Mouse (Mus musculus): ENCODE data around the gene Crtc3. TPM values are rescaled to one million over a fixed set of nuclear protein-coding genes. Genes with fewer than 3 reads are reported as not detected.
A peak's percentile ranks its signal among the peaks of the same experiment; 100 is the strongest.

Gene Crtc3
- total RNA-seq, 2 experiments from 2014 or later = 6.8 to 21.7 TPM

GRCm38 (mm10) chr7:80567982-80568381, 120.7 kb downstream of the Crtc3 start:
- ATAC-seq (replicated peaks; ENCODE audit: poor library complexity, severe bottlenecking) = no peak

- ATAC-seq (replicated peaks; ENCODE audit: poor library complexity, severe bottlenecking) = peak; percentile 73
Observed at GRCm38 (mm10) chr7:80561931-80562330, 126.7 kb downstream of the Crtc3 start.

GRCm38 (mm10) chr7:80561271-80561670, 127.4 kb downstream of the Crtc3 start:
- ATAC-seq (replicated peaks; ENCODE audit: poor library complexity, severe bottlenecking) = no peak

GRCm38 (mm10) chr7:80558572-80558971, 130.1 kb downstream of the Crtc3 start:
- ATAC-seq (replicated peaks; ENCODE audit: poor library complexity, severe bottlenecking) = no peak

- peak; percentile 35; the same call in 1 of the 2 replicates for ATAC-seq (replicated peaks; ENCODE audit: poor library complexity, severe bottlenecking)
Observed at GRCm38 (mm10) chr7:80558101-80558500, 130.6 kb downstream of the Crtc3 start.

GRCm38 (mm10) chr7:80557161-80557560, 131.5 kb downstream of the Crtc3 start:
- ATAC-seq (replicated peaks; ENCODE audit: poor library complexity, severe bottlenecking) = no peak

GRCm38 (mm10) chr7:80556166-80556565, 132.5 kb downstream of the Crtc3 start:
- ATAC-seq (replicated peaks; ENCODE audit: poor library complexity, severe bottlenecking) = no peak

GRCm38 (mm10) chr7:80555146-80555545, 133.5 kb downstream of the Crtc3 start:
- ATAC-seq (replicated peaks; ENCODE audit: poor library complexity, severe bottlenecking) = no peak

GRCm38 (mm10) chr7:80554180-80555021, 134.3 kb downstream of the Crtc3 start:
- ATAC-seq (replicated peaks; ENCODE audit: poor library complexity, severe bottlenecking) = peak; percentile 75

- no peak for ATAC-seq (replicated peaks; ENCODE audit: poor library complexity, severe bottlenecking)
Observed at GRCm38 (mm10) chr7:80548513-80549260, 140.0 kb downstream of the Crtc3 start.

GRCm38 (mm10) chr7:80542139-80542831, 146.4 kb downstream of the Crtc3 start:
- peak; percentile 71; the same call in 1 of the 2 replicates for ATAC-seq (replicated peaks; ENCODE audit: poor library complexity, severe bottlenecking)

- ATAC-seq (replicated peaks; ENCODE audit: poor library complexity, severe bottlenecking) = no peak
Observed at GRCm38 (mm10) chr7:80539581-80539980, 149.1 kb downstream of the Crtc3 start.

Other genes with a start within 250 kb of the Crtc3 start
- 49.2 and 57.4 TPM in 2 replicates for gene Blm, start 153.8 kb downstream of the Crtc3 start, total RNA-seq (2014; fragmentation: Nextera tagmentation)
- gene Blm, start 153.8 kb downstream of the Crtc3 start, total RNA-seq (2017) = 37.3 and 39.0 TPM in 2 replicates
- 89.6 and 92.9 TPM in 2 replicates for gene Iqgap1, start 137.1 kb upstream of the Crtc3 start, total RNA-seq (2014; fragmentation: Nextera tagmentation)
- 85.5 and 95.4 TPM in 2 replicates for gene Iqgap1, start 137.1 kb upstream of the Crtc3 start, total RNA-seq (2017)
- gene Zscan2, start 172.0 kb upstream of the Crtc3 start, total RNA-seq (2014; fragmentation: Nextera tagmentation) = 5.5 and 6.4 TPM in 2 replicates
- 5.6 and 6.9 TPM in 2 replicates for gene Zscan2, start 172.0 kb upstream of the Crtc3 start, total RNA-seq (2017)
- gene Wdr73, start 212.4 kb upstream of the Crtc3 start, total RNA-seq (2014; fragmentation: Nextera tagmentation) = 23.6 and 33.8 TPM in 2 replicates
- 27.2 and 31.5 TPM in 2 replicates for gene Wdr73, start 212.4 kb upstream of the Crtc3 start, total RNA-seq (2017)
- 5.0 TPM in 1 of 2 replicates, not detected in the other for gene Nmb, start 216.2 kb upstream of the Crtc3 start, total RNA-seq (2014; fragmentation: Nextera tagmentation)
- gene Nmb, start 216.2 kb upstream of the Crtc3 start, total RNA-seq (2017) = 1.4 TPM in 1 of 2 replicates, not detected in the other